Mouse (Mus musculus) spleen, adult 2 months (tissue): Measurements from ENCODE around the gene Dclre1b.

ENCODE experiments used
- CTCF ChIP-seq: fragments of 200-500 bp; IDR thresholded peaks from 2 replicates; pipeline ENCODE4 v1.5.1; 2011; ENCODE audit warnings: mild to moderate bottlenecking, inconsistent platforms; ENCODE audit not compliant: insufficient read depth, insufficient read length, insufficient replicate concordance; ENCODE audit errors: extremely low read depth
- POLR2A ChIP-seq: fragments of 200-500 bp; IDR thresholded peaks from 2 replicates; pipeline ENCODE4 v1.6.1; 2011; ENCODE audit warnings: low read depth, low read length, inconsistent platforms

DNA sequence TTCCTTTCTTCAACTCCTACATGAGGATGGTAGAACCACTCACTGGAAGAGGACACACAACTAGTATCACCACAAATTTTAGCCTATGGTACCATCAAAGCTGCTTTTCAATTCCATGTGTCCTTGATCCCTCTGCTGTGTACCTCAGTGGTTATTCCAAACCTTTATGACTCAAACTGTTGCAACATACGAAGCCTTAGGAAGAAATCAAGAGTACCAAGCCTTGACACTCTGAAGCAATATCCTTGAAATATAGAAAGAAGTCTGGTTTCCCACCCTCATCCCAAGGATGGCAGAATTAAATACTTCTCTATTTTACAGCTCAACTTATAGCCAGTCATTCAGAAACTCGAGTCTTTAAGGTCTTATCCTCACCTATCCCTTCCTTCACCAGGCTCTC is 12.9 kb downstream of the Dclre1b start:
- TF ChIP-seq CTCF = no peak
- no peak for TF ChIP-seq POLR2A
